Mouse (Mus musculus): Measurements from ENCODE around the gene Prkg1.
A peak's percentile ranks its signal among the peaks of the same experiment; 100 is the strongest.

Gene Prkg1

DNA sequence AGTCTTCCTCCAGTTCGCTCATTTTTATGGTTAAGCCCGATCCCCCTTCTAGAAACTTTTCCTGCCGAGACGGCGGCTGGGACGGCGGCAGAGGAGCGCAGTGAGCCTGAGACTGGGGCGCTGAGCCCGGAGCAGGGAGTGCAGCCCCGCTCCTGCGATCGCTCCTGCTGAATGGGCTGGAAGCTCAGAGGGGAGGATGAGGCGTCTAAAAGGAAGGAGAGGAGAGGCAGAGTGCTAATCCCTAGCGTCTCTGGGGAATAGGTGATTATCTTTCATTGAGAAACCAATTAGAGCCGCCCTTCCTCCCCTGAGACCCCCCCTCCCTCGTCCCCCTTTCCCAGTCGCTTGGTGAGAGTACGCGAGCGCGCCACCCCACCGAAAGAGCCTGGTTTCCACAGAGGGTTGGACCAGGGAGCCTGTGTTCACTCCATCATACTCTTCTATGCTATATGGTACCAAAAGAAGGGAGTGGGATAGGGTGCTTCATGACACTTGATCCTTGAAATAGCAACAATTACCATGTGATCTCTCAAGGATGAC, at the start of gene Prkg1:
Gene Prkg1, minus strand, starts transcription at position 233 of the 540 bp plus-strand sequence.
- DNase-seq (ENCODE audit: low spot score): peak; percentile 16

DNA sequence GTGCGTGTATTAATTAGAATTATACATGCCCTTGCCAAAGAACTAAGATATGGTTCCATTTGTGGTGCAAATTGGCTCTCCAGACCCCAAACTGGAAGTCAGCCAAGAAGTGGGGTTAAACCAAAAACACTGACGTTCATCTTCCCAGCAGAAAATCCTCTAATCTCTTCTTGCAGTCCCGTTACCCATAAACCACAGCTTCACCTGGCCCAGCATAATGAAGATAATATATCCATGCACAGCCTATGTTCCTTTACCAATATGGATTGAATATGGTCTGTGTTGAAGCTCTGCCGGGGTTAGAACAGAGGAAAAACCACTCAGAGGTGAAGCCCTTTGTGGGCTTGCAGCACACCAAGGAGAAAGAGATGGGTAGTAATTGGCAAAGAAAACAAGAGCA, 48.3 kb upstream of the Prkg1 start:
- DNase-seq (ENCODE audit: low spot score): no peak

DNA sequence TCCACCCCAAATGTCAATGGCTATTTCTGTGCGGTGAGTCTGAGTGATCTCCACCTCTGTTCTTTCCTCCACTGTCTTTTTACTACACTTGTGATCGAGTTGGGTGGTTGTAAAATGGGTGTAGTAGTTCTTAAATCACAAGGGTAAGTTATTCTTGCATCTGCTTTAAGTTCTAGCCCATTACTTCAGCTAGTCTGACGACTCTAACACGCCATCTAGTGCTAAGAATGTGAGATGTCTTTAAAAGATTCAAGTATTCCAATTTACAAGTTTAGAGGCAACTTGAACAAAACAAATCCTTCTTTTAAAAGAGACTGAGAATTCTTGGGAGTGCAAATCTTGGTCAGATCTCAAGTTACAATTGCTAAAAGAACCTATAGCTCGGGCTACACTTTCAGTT, 46.5 kb upstream of the Prkg1 start:
- DNase-seq (ENCODE audit: low spot score): no peak

DNA sequence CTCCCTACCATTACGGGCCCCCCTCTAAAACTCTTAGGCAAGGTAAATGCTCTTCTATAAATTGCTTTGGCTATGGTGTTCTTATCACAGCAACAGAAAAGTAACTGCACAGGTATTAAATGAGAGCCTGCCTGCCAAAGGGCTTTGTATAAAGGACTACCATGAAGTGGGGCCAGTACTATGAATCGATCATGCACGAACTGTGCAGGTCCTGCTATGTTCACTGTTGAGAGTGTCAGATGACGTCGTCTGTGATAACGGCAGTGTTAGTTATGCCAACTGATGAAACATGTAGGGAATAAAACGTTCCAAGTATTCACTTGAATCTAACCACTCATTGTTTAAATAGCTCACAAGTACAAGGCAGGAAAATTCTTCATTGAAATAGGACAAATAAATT, 40.6 kb upstream of the Prkg1 start:
- DNase-seq (ENCODE audit: low spot score): no peak

DNA sequence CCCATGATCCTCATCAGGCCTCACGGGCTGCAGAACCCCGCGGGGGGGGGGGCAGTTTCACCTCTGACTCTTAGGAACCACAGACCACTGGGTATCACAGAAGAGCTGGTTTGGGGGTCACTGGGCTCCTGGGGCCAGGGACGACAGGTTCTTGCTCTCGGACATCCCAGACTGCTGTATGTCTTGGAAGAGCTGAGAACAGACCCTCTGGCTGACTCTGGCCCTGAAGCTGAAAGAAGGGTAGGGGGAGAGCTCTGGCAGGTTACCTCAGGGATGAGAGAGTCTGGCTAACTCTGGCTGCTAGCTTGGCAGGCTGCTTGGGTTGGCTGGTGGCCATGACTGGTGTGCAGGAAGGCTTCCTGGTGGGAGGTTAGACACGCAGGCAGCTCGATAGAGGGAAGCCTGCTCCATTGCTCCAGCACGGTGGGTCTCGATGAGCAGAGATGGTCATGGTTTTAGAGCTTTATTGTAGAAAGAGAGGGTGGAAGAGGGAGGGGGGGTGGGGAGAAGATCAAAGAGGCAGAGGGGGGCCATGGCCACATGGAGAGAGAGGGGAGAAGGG, 30.7 kb upstream of the Prkg1 start:
- DNase-seq (ENCODE audit: low spot score): no peak

DNA sequence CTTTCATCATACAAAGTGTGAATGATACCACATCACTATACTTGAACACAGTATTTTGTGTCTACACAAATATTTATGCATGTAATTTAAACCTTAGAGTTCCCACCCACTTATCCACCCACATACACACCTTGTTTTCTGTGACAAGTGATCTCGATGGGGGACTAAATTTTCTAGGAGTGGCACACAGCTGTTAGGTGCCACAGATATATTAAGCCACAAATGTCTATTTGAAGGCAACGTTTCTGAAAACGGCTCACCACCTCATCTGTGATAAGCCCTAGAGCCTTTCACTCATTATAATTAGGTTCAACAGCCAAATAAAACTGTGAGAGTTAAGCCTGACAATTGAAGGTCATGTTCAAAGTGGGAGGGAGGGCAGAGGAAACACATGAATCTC, 26.9 kb upstream of the Prkg1 start:
- no peak for DNase-seq (ENCODE audit: low spot score)

DNA sequence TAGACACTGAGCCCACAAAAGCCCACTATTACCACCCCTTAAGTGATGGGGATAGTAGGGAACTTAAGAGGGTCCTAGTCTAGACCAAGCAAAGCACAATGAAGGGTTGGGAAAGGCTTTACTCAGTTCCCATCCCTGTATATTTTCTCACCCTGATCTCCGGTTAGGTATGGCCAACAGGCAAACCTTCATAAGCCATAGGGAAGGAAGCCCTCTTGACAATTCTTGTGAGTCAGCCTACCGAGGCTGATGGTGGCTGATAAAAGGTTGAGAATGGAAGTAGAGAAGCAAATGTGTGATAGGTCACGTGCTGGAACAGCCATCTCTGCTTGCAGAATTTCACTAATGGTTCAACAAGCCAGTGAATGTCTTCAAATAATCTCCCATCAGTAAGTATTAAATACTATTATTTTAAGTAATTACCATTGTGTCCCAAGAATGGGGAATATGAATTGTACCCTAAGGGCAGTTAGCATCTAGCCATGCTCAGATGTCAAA, 16.7 kb upstream of the Prkg1 start:
- DNase-seq (ENCODE audit: low spot score): no peak

DNA sequence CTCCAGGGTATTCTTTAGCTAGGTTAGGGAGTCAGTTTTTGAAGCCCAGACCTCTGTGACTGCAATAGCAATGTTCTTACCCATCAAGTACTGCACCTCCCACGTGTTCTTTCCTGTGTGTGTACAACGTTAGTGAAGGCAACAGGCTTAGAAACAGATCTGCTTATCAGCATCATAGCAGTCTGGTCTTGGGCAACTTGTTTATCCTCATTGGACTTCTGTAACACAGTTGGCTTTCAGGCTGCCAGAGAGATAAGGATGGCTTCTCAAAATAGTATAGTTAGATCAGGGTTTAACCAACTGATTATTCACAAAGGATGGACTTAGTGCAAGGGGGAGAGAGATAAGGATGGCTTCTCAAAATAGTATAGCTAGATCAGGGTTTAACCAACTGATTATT, 16.2 kb upstream of the Prkg1 start:
- no peak for DNase-seq (ENCODE audit: low spot score)

DNA sequence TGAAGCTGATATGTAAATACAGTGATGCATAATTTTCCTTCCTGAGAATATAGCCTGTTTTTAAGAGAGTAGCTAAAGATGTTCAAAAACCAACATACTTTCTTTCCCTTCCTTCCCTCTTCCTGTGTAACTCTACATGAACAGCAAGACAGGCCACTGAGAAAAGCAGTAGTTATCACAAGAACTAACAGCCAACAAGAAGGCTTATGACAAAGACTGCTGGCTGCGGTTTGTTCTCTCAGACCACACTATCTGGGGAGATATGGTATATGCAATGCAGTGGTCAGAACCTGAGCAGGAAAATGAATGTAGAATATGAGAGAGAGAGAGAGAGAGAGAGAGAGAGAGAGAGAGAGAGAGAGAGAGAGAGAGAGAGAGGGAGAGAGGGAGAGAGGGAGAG, 15.4 kb upstream of the Prkg1 start:
- no peak for DNase-seq (ENCODE audit: low spot score)

DNA sequence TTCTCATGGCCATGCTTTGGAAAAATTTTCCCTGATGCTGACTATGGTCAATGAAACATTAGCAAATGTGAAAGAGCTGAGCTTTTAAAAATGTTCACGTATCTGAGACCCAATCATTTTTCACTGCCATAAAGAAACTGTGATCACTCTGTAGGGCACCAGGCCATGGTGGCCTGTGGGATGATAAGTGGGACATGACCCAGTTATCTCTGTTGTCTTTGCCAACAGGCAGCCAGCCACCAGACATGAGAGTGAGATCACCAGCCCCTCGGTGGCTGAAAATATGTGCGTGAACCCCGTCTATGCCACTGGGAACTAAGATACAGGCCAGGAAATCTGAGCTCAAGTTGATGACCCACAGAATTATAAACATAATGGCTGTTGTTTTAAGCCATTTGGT, 14.2 kb upstream of the Prkg1 start:
- DNase-seq (ENCODE audit: low spot score): no peak

DNA sequence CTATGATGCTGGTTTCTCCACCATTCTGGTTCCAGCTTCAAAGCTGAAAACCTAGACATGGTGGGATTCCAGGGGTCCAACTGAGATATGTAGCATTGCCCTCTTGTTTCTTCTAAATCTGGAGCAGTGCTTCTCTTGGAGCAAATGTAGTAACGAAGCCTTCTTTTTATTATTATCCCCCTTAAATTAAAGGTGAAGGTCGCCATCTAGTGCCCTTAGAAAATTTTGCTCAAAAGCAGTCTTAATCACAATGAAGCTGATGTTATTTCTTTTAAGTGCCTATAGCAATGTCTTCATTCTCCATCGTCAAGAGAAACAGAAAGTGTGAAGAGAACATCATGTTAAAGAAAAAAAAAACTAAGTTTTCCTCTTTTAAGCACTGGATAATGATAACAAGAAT, 2.2 kb upstream of the Prkg1 start:
- no peak for DNase-seq (ENCODE audit: low spot score)

DNA sequence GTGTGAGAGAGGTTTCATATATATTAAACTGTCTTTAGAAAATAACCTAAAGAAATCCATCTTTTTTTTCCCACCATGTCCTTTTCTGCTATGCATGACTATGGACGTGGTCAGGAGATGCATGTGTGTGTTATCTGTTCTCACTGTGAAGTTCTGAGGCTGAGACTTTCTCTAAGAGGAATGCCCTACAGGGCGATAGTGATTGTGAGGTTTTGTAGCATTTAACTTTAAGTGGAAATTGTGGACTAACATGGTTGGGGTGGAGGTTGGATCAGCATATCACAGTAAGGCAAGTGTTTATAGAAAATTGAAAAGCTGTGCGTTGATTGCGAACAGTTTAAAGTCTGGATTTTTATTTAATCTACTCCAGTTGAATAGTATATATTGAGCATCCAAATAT, 618 bp upstream of the Prkg1 start:
- DNase-seq (ENCODE audit: low spot score): no peak

DNA sequence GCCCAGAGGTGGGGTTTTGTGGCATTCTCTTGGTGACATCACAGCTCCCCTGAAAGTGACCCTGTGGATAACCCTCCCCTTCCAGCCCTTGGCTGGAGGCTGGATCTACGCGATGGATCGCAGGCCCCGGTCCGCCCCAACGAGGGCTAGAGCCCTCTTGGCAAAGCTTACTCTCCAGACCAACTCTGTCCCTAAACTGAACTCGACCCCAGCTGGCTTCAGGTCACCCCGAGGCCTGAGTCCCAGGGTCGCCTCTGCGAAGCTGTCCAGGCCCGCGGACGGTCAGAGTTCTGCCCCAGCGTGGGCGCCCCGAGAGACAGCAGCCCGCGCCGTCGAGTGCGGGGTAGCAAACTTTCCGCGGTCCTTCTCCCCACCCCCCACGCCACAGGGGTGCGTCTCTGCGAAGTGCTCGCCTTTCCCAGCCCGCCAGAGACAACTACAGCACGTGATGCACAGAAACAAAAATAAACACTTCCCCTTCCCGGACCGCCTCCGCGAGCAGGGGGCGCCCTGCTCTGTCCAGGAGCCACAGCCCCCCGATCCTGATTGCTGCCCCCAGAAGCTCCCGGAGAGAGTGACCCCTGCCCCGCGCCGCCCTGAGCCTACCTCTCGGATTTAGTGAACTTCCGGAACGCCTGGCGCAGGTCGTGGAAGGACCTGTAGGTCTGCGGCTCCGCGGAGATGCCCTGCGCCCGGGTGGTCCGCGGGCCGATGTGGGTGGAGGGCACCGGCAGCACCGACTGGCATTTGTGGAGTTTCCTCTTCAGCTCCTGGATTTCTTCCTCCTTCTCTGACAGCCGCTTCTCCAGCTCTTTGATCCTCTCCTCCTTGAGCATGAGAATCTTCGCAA, 657 bp downstream of the Prkg1 start:
- peak; percentile 7 for DNase-seq (ENCODE audit: low spot score)

DNA sequence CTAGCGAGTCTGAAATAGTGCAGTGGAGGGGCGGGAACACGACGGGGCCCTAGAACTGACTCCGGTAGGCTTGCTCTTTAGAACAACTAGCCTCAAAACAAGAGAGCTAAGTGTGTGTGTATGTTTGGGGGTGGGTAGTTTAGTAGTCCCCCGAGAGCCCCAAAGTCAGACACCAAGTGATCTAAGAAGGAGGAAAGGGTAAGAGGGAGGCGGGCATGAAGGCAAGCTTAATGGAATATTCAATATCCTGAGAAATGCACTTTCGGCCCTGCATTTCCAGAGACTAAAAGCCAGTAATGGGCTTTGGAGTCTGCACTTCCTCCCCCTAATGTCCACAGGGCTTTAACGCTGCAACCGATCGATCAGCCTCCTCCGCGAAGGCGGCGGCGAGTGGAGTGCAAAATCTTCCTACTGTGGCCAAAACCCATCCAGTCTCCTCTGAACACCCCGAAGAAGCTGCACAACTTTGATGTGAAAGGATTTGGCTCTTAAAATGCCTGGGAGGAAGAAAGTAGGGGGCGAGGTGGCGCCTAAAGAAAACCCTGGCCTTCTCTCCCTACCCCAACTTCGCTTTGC, 1.5 kb downstream of the Prkg1 start:
- DNase-seq (ENCODE audit: low spot score): no peak

DNA sequence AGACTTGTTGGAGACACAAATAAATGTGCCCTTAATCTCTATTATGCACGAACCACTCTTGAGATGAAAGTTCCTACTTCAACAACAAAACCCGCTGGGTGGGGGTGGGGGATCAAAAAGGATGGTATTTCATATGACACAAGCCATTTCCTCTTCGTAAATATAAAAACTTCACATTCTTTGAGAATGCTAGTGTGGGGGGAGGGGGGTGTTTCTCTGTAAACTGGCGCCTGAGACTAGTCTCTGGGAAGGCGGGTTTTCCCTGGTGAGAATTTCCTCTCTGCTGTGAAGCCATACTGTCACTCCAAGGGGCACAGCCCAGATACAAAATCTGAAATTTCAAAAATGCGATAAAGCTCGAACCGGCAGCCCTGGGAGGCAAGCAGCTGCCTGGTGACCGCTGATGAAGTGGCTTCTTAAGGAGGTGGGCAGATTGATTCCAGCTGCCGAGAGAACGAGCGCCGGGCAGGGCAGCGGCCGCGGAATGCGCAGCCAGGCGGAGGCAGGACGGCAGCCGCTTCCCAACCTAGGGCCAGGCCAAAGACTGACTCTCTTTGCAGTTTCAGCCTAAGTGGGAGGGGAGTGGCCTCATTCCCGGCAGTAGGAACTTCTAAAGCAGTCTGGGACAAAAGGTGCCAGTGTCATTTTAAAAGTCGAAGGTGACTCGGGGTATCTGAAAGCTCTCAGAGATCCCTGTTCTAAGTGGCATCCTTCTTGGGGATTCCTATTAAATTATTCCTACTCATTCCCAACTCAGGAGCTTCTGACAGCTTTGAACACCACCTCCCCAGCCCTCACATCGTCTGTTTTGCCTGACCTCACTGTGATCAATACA, 2.2 kb downstream of the Prkg1 start:
- DNase-seq (ENCODE audit: low spot score): peak; percentile 32

DNA sequence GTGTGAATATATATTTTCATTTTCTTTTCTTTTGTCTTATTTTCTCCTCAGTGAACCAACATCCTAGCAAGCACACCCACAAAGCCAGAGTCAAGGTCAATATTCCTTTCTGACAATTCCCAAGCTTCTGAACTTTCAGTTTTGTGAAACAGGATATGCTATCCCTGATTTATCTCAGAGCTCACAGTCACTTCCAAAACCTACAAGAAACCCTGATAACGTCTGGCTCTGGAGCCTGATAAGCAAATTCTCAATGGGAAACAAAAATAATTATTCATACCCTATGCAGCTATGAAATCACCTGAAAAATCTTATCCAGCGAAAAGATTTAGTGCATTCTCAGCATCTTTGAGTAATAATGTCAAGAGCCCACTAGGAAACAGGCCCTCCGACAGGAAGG, 5.0 kb downstream of the Prkg1 start:
- DNase-seq (ENCODE audit: low spot score): no peak

DNA sequence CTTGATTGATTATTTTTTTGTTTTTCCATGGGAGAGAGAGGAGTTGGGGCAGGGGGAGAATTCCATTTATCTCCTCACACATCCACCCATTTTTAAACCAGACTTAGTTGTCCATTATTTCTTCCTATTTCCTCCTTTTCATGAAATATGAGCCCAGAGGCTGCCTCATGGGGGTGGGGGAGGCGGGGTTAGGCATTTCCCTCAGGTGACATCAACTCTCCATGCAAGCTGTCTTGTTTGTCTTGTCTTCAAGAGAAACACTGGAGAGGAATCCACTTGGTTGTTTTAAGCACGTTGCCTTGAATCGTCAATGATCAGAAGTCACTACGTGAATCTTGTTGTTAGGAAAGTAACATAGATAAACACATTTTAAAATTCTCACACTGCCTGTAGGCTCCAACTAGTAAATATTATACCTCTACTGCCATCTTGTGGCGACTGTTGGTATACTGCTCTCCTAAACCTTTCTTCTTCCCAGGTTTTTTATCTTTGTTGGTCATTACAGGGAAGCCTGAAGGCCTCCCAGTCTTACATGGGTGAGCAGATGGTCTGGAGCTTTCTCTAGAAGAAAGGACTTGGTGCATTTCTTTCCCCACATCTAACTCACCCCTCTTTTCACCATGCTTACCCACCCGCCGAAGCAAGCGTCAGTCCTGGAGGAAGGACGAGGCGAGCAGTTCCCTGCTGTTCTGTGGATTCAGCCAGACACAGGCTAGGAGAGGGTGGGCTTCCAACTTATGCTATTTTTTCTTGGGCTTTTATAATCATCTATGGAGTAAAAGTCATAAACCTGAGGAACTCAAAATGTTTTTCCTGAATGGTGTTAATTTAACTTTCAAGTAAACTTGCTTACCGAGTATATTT, 8.7 kb downstream of the Prkg1 start:
- DNase-seq (ENCODE audit: low spot score): peak; percentile 52

DNA sequence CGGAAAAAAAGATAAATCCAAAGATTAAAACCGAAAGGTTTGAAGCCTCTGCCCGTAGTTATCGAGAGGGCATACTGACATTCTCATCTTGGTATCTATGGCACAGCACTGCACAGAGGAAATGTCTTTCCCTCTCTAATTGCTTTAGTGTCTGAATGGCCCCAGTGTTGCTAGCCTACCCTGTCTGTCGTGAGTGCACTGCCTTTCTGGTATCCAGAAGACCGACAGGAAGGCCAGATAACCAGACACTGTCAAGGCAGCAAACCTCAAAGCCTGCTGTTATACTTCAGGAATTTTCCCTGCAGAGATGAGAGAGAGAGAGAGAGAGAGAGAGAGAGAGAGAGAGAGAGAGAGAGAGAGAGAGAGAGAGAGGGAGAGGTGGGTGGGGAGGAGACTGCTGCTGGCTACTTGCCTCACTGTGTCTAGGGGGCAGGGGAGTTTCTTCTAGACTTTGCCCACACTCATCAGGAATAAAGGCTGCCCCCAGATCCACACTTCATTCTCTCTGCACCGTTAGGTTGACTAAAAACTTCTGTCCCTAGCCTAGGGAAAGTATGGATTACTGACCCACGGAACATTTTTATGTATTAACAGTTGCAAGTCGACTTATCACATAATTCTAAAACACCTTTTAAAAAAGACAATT, 10.1 kb downstream of the Prkg1 start:
- DNase-seq (ENCODE audit: low spot score): no peak

DNA sequence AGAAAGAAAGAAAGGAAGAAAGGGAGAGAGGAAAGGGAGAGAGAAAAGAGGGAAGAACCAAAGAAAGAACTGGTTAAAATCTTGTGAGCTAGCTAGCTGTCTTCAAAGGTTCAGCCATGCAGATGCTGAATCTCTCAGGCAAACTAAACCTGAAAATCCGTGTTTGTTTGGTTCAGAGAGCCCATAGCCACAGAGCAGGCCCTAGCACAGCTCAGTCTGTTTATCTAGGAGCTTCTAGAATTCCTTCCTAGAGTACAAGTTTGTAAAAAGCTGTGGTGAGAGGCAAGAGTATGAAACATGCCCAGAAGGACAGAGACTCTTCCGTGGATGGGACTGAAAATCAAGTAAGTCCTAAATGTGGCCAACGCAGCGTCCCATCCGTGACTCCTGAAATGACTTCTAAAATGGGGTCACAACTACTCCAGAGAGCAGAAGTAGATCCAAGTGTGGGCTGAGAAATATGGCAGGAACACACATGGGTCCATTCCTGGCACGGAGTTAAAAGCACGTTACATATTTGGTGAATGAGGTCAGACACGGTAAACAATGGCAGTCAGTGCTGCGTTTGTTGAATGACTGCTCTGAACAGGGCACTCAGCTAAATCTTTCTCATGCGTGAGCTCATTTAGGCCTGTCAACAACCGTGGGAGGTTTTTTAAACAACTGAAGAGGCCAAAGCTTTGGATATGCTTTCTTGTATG, 13.7 kb downstream of the Prkg1 start:
- no peak for DNase-seq (ENCODE audit: low spot score)

DNA sequence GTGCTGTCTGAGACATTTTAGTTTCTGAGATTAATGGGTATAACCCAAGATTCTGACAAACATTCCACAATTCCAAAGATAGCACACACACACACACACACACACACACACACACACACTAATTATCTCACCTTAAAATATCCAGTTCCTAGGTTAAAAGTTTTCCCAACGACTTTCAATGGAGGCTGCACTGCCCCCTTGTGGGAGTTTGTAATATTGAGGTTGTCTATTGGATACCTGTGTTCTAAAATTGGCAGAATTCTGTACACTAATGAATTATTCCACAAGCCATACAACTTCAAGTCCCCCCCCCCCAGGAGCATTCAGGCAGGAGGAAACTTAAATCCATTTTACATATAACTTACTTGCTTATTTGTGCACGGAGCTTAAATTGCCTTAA, 18.2 kb downstream of the Prkg1 start:
- peak; percentile 62 for DNase-seq (ENCODE audit: low spot score)
